Mouse (Mus musculus) left cerebral cortex, postnatal 25 days (tissue): Measurements from ENCODE around the gene Mrps2. TPM values are rescaled to one million over a fixed set of nuclear protein-coding genes. Genes with fewer than 3 reads are reported as not detected.

ENCODE experiments used
- DNase-seq, 2 experiments: peaks; one replicate each; pipeline ENCODE4 v3.0.0; 2022; ENCODE audit warnings: low spot score in 2 of 2, mixed read lengths in 1 of 2
- intact Hi-C: fragments of 180-260 bp; cut with DNase I; formaldehyde crosslinking; loops from one replicate; pipeline ENCODE4 v1.15.1; 2025
- total RNA-seq, 2 experiments: library from RNA; stranded (reverse); gene quantifications; 2 replicates each; pipeline ENCODE4 v1.2.3; 2021

Mrps2 gene
- 10 to 100 TPM; 39.1 to 41.1 TPM for total RNA-seq

DNA sequence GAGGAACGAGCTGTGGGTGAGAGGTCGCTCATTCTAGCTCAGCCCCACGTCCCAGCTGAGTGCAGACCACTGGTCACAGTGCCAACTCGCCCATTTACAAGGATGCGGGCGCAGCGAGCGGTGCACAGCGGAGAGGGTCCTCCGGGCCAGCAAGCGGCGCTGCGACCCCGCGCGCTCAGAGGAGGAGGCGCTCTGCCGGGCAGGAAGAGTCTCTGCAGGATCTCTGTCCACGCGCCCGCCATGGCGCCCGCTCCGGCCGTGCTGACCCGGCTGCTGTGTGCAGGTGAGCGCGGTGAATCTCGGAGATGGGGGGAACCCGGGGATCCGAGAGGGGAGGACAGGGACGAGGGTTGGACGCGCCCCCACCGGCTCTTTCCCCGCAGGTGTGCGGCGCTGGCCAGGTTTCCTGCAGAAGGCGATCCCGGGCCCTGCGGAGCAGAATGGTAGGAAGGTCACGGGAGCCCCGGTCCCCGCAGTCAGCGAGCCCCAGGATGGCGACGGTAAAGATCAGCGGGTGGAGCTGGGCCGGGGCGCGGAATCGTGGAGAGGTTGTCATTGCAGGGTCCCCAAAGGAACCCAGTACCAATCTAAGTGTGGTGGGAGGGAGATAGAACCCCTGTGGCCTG is at the start of gene Mrps2:
Gene Mrps2 (plus strand): TSS at position 207 of the 626 bp plus-strand sequence.
- intact Hi-C loops = no loop called here
- DNase-seq = peak; percentile 85 to 90

DNA sequence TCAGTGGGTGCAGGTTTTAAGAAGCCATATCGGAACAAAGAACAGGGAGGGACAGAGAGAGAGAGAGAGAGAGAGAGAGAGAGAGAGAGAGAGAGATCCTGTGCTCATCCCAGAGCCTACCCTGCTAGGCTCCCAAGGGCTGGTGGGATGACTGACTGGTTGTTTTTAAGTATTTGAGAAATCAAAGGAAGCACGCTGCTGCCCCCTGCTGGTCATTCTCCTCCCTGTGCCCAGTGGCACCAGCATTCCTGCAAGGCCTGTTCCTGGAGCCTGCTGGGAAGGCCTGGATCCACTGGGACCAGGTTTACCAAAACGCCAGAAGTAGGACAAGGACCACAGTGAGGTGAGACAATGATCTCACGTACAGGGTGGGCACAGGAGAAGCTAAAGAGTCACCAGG is 48.0 kb upstream of the Mrps2 start:
- peak; percentile 95 to 97 for DNase-seq

DNA sequence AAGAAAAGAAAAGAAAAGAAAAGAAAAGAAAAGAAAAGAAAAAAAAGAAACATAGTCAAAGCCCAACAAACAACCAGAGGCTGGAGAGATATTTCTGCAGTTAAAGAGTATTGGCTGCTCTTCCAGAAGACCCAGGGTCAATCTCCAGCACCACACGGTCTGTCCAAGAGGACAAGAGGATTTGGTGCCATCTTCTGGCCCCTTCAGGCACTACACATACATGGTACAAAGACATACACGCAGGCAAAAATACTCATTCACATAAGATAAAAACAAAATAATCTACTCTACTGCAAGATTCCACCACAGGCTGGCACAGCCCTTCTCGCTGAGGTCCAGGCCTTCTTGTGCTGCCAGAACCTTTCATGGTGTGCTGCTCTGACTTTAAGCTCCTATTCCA is 44.7 kb upstream of the Mrps2 start:
- DNase-seq = no peak
- intact Hi-C loops = loop anchor here (5.0 kb wide), 2 partner anchors 441 to 871 kb away; no protein-coding TSS in a partner anchor

More for the DNA sequence above, 48.0 kb upstream of the Mrps2 start:
- intact Hi-C loops = loop anchor here (1.0 to 5.0 kb wide), 5 partner anchors 215 to 868 kb away; no protein-coding TSS in a partner anchor

DNA sequence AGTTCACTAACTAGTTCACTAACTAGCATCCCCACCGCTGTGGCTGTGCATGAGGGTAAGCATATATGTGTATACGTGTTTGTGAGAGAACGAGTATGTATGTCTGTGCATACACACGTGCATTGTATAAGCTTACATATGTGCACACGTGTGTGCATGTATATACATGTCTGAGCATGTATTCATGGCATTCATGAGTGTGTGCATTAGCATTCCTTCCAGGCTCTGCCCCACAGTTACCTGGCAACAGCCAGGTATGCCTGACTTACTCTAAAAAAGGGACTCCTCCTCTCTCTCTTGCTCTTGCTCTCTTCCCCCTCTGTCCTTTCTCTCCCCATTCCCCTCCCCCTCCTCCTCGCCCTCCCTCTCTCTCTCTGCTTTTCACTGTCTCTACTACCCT is 40.6 kb upstream of the Mrps2 start:
- intact Hi-C loops = no loop called here
- no peak for DNase-seq

DNA sequence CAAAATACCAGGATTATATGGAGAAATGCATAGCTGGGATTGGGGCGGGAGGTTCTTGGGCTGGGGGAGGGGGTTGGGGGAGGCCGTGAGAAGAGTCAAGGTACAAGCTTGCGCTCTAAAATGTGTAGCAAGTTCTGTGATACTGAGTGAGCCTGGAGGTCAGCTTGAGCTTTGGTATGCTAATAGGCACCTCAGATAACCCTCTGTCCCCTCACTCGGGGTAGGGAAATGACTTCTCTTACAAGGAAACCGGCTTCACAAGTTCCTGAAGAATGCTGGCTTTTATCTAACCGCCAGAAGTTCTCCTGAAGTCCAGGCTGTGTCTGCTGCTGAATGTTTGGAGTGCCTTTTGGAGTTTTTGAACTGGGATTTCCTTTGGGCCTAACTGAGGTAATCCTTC is 37.0 kb upstream of the Mrps2 start:
- intact Hi-C loops = no loop called here
- no peak for DNase-seq

DNA sequence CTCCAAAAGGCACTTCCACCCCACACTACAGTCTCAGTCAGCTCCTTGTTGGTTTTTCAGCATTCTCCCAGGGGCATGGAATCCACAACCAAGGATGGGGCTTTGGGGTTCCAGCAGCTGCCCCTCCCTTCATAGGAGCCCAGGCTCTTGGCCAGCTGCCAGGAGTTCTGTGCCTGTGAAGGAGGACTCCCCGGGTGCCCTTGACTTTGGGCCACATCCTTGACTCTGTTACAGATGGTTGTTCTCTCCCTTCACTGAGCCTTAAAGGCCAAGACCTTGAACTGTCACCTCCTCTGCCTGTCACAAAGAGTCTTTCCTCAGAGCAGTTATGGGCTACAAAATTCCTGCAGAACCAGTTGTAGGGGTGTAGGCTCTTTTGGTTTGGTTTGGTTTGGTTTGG is 35.1 kb upstream of the Mrps2 start:
- DNase-seq = no peak
- intact Hi-C loops = no loop called here

DNA sequence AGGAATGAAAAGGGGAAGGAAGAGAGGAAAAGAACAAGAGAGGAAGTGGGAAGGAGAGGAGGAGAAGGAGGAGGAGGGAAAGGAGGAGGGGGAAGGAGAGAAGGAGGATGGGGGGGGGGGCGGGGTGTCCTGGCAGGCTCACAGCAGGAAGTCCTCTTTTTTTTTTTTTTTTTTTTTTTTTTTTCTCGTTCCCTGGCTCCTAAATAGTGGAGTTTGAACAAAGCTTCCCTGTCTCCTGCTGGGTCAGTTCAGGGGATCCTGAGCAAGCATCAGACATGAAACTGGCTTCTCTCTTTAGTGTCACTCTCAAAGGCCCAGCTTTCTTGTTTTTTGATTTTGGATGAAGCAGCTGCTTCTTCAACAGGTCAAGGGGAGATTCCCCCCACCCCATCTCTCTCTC is 34.4 kb upstream of the Mrps2 start:
- intact Hi-C loops = no loop called here
- DNase-seq = no peak

DNA sequence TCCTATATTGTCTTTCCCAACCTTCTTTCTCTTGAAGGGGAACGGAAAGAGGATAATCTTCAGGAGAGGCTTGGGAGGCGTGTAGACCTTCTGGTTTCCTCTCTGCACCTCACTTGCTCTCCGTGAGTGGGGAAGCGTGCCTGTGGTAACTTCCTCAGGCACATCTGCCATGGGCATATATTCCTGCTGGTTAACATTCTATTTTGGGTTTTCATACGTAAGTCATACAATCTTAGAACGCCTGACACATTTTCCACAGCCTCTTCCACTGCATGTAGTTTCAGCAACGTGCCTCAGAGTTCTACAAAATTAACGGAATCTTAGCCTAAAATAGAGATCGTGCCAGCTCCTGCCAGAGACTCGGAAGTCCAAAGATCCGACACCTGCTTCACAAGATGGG is 32.5 kb upstream of the Mrps2 start:
- intact Hi-C loops = no loop called here
- peak in 1 of 2 experiments; percentile 87 for DNase-seq

DNA sequence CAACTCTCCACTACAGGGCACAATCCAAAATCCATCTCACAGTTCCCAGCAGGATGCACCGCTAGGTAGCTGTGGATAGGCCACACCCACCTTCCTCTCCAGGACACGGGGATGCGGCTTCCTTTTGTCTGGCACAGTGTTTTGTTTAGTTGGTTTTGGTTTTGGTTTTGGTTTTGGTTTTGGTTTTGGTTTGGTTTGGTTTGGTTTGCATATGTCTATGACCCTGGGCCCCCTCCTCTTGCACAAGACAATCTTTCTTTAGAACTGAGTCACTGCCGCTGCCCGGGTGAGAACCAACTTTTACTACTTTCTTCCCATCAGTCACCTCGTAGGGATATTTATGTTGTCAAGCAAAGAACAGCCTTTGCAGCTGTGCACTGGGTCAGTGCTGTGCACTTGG is 27.0 kb upstream of the Mrps2 start:
- intact Hi-C loops = no loop called here
- DNase-seq = no peak

DNA sequence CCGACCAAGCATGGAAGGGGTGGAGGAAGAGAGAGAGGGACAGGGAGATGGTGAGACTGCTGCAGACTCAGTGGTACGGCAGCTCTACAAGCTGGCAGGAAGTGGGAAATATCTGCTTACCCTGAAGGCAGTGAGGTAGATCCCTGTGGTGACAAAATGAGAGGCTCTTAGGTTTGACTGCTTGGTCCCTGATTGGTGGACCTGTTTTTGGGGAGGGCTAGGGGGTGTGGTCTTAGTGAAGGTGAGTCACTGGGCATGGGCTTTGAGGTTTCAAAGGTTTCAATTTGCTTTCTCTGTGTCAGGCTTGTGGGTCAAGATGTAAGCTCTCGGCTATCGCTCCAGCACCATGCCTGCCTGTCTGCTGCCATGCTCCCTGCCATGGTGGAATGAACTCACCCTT is 22.8 kb upstream of the Mrps2 start:
- intact Hi-C loops = no loop called here
- no peak for DNase-seq

DNA sequence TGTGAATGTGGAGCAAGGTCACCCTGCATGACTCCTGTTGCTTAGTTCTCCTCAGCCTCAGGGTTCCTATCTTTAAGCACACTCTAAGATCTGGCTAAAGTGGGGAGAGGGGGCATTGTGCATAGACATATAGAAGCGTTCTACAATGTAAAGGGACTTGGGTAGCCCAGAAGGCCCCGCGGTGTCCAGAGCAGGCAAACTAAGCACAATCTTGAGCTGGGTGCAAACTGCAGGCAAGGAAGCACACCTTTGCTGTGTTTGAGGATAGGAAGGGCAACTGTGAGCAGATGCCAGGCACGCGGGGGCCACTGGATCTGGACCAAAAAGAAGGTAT is 21.7 kb upstream of the Mrps2 start:
- DNase-seq = no peak

DNA sequence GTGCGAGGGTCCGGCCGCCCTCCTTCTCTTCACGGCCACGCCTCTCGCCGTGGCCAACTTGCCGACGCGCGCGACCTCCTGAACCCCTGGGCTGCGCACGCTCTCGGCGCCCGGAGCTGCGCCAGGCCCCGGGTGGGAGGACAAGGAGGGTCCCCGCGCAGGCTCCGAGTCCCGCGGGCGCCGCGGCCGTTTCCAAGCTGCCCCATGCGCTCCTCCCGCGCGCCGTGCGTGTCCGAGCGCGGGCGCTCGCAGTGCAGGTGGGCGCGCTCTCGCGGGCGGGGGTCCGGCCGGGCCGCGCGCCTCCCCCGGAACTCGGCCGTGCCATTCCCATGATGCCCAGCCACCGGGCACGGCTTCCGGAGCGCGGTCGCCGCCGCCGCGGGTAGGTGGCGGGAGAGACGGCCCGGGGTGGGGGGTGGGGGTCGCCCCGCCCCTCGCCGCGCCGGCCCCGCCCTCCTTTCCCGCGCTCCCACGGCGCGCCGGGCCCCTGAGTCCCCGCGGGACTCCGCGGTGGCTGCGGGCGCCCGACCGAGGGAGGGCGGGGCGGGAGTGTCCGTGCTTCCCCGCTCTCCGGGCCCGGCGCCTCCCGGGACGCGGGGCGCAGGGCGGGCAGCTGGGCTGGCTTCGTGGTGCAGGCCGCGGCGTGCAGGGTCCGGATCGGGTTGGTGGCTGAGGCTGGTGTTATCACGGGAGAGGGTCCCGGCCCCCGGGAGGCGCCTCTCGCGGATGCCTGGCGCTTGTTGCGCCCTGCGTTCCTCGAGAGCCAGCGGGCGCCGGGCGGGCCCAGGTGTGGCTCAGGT is 21.2 kb upstream of the Mrps2 start, which contains the start of gene Ppp1r26:
Gene Ppp1r26 (plus strand): TSS at position 286 of the 800 bp plus-strand sequence.
- DNase-seq = peak in 1 of 2 experiments; percentile 59
- intact Hi-C loops = no loop called here

More for the DNA sequence above, 21.7 kb upstream of the Mrps2 start:
- intact Hi-C loops = no loop called here

DNA sequence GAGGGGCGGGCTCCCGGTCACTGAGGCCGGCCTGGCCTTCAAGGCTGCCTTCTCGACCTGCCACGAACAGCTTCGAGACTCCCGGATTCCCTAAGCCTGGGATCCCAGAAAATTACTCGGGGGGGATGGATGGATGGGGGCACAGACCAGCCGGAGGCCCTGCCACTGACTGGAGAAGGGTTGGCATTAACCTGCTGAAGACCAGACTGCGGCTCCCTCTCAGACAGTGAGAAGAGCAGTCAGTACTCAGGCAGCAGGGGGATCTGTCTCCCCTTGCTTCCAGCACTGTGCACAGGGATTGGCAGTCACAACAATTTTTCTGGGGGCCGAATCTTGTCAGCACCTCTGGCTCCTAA is 20.6 kb upstream of the Mrps2 start:
- DNase-seq = no peak
- intact Hi-C loops = no loop called here

DNA sequence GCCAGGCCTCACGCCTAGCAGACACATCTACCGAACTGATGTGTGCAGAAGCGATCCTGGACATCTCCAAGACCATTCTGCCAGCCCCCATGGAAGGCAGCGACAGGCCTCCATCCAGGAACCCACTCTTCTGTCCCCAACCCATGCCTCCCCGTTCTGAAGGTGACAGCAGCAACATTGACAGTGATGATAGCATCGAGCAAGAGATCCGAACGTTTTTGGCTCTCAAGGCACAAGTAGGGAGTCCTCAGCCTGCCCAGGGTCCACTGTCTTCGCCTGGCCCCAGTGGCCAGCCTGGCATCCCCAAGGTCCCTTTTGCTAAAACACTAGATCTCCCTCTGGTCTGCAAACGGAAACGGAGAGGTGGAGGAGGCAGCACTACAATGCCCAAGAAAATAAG is 16.2 kb upstream of the Mrps2 start:
- intact Hi-C loops = no loop called here

DNA sequence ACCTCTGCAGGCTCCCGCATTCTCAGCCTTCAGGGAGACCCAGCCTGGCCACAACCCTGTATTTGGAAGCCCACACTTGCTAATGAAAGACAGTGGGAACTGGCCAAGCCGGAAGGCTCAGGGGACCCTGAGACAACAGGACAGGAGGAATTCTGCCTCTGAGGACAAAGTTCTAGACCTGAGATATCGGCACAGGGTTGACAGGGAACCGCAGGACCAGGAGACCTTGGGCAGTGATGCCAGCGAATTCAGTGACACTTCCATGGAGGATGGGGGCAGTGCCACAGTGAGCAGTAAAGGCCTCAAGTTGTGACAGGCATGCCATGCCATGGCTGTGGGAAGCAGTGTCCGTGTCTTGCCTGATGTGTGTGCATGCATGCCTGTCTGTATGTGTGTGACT is 14.3 kb upstream of the Mrps2 start:
- intact Hi-C loops = no loop called here
- no peak for DNase-seq

More for the DNA sequence above, 16.2 kb upstream of the Mrps2 start:
- no peak for DNase-seq

DNA sequence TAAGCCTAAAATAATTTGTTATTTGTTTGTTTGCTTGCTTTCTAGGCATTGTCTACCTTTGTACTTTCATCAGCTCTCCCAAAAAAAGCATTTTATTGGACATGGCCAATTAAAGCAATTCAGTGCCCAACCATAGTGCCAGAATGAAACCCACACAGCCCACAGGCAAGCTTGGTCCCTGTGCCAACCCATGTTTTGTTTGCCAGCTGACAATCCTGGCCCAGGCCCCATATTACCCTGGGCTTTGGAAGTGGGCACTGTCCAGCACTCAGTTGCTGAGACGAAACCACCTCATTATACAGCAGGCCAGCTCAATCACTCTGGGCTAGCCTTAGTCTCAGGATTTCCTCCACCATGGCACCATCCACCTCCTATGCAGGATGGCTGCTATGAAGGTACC is 11.2 kb upstream of the Mrps2 start:
- DNase-seq = no peak
- intact Hi-C loops = no loop called here

DNA sequence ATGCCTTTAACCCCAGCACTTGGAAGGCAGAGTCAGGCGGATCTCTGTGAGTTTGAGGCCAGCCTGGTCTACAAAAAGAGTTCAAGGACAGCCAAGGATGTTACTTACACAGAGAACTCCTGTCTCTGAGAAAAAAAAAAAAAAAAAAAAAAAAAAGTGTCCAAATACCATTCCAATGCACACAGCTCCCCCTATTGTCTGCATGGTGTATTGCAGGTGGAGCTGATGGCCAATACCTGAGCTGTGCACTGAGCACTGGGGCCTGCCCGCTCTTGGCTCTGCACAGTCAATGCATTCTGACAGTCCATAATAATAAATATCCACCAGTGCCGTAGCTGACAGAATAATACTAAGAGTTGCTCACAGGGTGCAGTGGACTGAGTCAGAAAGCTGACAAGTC is 3.9 kb upstream of the Mrps2 start:
- intact Hi-C loops = no loop called here
- DNase-seq = peak; percentile 76 to 77

DNA sequence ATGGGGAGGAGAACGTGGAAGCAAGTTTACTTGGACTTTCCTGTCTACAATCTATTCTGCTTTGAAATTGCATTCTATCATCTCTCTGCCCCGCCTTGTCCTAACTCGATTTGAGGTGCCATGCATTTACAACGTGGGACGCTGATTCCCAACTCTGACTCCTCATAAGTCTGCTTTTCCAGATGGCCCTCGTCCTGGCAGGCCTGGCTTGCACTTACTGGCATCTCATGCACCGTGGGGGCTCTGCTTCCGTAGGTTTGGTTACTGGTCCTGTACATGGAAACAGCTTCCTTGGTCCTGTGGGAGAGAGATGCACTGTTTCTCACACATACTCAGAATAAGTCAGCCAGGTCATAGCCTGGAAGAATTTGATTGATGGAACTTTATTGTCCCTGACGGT is 2.9 kb upstream of the Mrps2 start:
- intact Hi-C loops = no loop called here
- DNase-seq = no peak

DNA sequence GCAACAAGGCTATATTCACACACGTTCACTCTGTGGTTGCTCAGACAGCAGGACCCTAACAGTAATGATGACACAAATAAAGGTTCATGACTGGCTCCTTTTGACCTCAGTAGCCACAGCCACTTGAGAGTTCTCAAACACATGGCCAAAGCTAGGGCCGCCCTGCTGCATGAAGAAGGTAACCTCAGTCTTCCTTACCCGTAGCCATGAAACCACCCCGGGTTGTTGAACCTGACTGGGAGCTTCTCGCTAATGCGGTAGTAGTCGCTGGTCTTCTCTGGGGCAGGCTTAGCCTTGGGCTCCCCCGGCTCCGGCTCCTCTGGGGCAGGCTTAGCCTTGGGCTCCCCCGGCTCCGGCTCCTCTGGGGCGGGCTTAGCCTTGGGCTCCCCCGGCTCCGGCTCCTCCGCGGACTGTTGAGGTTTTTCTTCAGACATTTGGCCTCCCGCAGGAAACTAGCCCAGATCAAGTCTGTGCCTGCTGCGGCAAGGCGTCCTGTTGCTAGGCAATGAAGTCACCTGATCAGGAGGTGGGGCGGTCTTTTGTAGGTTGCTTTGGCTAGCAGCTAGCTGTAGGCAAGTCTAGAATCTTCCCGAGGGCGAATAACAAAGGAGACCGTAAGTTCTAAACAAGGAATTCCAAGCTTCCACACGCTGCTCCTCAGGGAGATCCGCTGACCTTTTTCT is 1.9 kb upstream of the Mrps2 start, which contains the start of gene 1700007K13Rik:
Gene 1700007K13Rik (minus strand): TSS at position 497 of the 683 bp plus-strand sequence.
- DNase-seq = peak; percentile 71 to 88
- intact Hi-C loops = no loop called here

DNA sequence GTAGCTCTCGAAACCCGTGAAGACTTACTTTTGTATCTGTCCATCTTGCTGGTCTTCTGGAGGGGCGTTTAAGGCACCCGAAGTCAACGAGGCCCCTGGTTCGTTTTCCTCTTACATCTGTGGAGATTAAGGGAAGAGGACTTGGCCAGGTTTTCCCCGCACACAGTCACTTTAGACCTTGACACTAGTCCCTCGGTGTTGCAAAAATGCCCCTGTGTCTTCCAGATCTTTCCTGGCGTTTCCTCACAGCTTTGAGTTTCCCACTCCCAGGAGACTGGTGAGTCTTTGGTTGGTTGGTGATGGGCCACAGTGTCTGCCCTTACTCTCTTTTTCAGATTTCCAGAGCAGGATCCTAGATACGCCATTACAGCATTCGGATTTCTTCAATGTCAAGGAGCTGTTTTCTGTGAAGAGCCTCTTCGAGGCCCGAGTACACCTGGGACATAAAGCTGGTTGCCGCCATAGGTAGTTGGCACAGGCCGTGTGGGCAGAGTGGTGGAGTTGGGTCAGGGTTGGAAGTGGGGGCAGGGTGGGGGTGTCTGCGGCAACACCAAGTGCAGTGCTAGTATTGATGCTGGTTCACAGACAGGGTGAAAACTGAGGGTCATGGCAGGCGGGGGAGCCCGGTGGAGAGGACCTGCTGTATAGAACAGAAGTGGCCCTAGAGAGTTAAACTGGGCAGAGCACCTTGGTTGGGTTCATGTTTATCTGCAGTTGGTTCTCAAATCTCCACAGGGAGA is 790 bp downstream of the Mrps2 start:
- intact Hi-C loops = no loop called here
- DNase-seq = no peak
